Mouse (Mus musculus): Measurements from ENCODE around the gene Slamf8. TPM values are rescaled to one million over a fixed set of nuclear protein-coding genes. Genes with fewer than 3 reads are reported as not detected.

Gene Slamf8
- polyA plus RNA-seq, 1 experiment from 2014 or later = 20.1 TPM

- Histone ChIP-seq H3K27ac (no peak overlapping the region), H3K36me3 (ENCODE audit: inconsistent target) (no peaks in the 10 kb centered on the region), H3K4me3 (ENCODE audit: inconsistent target) (no peak overlapping the region), H3K79me2 (ENCODE audit: inconsistent target) (no peaks in the 10 kb centered on the region)
- WGBS (ENCODE audit: missing documents) = 82% methylated on average over 6 of the region's 6 CpGs
Measured at GRCm38 (mm10) chr1:172580116-172580515, 10.3 kb downstream of the Slamf8 start.

- 91% methylated on average over 4 of the region's 4 CpGs for WGBS (ENCODE audit: missing documents)
- Histone ChIP-seq H3K79me2 (ENCODE audit: inconsistent target) (no peaks in the 10 kb centered on the region), H3K36me3 (ENCODE audit: inconsistent target) (no peaks in the 10 kb centered on the region), H3K27ac (no peak overlapping the region), H3K4me3 (ENCODE audit: inconsistent target) (no peak overlapping the region)
Measured at GRCm38 (mm10) chr1:172567758-172568157, 22.6 kb downstream of the Slamf8 start.

- Histone ChIP-seq H3K36me3 (ENCODE audit: inconsistent target) (no peaks in the 10 kb centered on the region), H3K4me3 (ENCODE audit: inconsistent target) (no peak overlapping the region), H3K27ac (peak overlapping the region; percentile 46), H3K79me2 (ENCODE audit: inconsistent target) (no peaks in the 10 kb centered on the region)
- WGBS (ENCODE audit: missing documents) = 33% methylated on average over 3 of the region's 3 CpGs
Measured at GRCm38 (mm10) chr1:172566131-172566530, 24.2 kb downstream of the Slamf8 start.

- Histone ChIP-seq H3K27ac (no peak overlapping the region), H3K79me2 (ENCODE audit: inconsistent target) (no peaks in the 10 kb centered on the region), H3K36me3 (ENCODE audit: inconsistent target) (no peaks in the 10 kb centered on the region), H3K4me3 (ENCODE audit: inconsistent target) (peak overlapping the region; percentile 7; the same call in 1 of the 2 replicates)
- 20% methylated on average over 10 of the region's 10 CpGs for WGBS (ENCODE audit: missing documents)
Measured at GRCm38 (mm10) chr1:172563465-172563828, 26.9 kb downstream of the Slamf8 start.

- Histone ChIP-seq H3K4me3 (ENCODE audit: inconsistent target) (peak overlapping the region; percentile 20; the same call in 1 of the 2 replicates), H3K27ac (no peak overlapping the region), H3K79me2 (ENCODE audit: inconsistent target) (no peaks in the 10 kb centered on the region), H3K36me3 (ENCODE audit: inconsistent target) (no peaks in the 10 kb centered on the region)
- WGBS (ENCODE audit: missing documents) = 2% methylated on average over 64 of the region's 66 CpGs
Measured at GRCm38 (mm10) chr1:172562641-172563464, 27.5 kb downstream of the Slamf8 start.

GRCm38 (mm10) chr1:172555638-172556037 is 34.7 kb downstream of the Slamf8 start, which contains the start of gene Vsig8:
Gene Vsig8, plus strand, starts transcription at chr1:172555938.
- H3K36me3 ChIP-seq (ENCODE audit: inconsistent target) = no peaks in the 10 kb centered on the region
- 70% methylated on average over 9 of the region's 11 CpGs for WGBS (ENCODE audit: missing documents)

GRCm38 (mm10) chr1:172552623-172553022 is 37.7 kb downstream of the Slamf8 start:
- WGBS (ENCODE audit: missing documents) = 71% methylated on average over 1 of the region's 1 CpGs
- no peak overlapping the region for H3K4me3 ChIP-seq (ENCODE audit: inconsistent target)
- H3K79me2 ChIP-seq (ENCODE audit: inconsistent target) = no peaks in the 10 kb centered on the region; the same call in 1 of the 2 replicates

More at GRCm38 (mm10) chr1:172555638-172556037, 34.7 kb downstream of the Slamf8 start, which contains the start of gene Vsig8:
- Histone ChIP-seq H3K27ac (no peak within 1 kb of the TSS), H3K4me3 (ENCODE audit: inconsistent target) (no peak within 1 kb of the TSS), H3K79me2 (ENCODE audit: inconsistent target) (no peaks in the 10 kb centered on the region)

GRCm38 (mm10) chr1:172551009-172551408 is 39.4 kb downstream of the Slamf8 start:
- Histone ChIP-seq H3K4me3 (ENCODE audit: inconsistent target) (peak overlapping the region; percentile 82; the same call in 1 of the 2 replicates), H3K27ac (peak overlapping the region; percentile 60), H3K36me3 (ENCODE audit: inconsistent target) (no peaks in the 10 kb centered on the region), H3K79me2 (ENCODE audit: inconsistent target) (no peaks in the 10 kb centered on the region; the same call in 1 of the 2 replicates)
- WGBS (ENCODE audit: missing documents) = 27% methylated on average over 7 of the region's 7 CpGs

More at GRCm38 (mm10) chr1:172552623-172553022, 37.7 kb downstream of the Slamf8 start:
- H3K27ac ChIP-seq = no peak overlapping the region
- no peaks in the 10 kb centered on the region for H3K36me3 ChIP-seq (ENCODE audit: inconsistent target)

GRCm38 (mm10) chr1:172550551-172550951 is 39.8 kb downstream of the Slamf8 start:
- Histone ChIP-seq H3K79me2 (ENCODE audit: inconsistent target) (no peaks in the 10 kb centered on the region; the same call in 1 of the 2 replicates), H3K36me3 (ENCODE audit: inconsistent target) (no peaks in the 10 kb centered on the region), H3K27ac (peak overlapping the region; percentile 60), H3K4me3 (ENCODE audit: inconsistent target) (peak overlapping the region; percentile 82)
- WGBS (ENCODE audit: missing documents) = 0% methylated on average over 8 of the region's 8 CpGs

GRCm38 (mm10) chr1:172549717-172550116 is 40.7 kb downstream of the Slamf8 start:
- Histone ChIP-seq H3K79me2 (ENCODE audit: inconsistent target) (no peaks in the 10 kb centered on the region; the same call in 1 of the 2 replicates), H3K27ac (peak overlapping the region; percentile 60), H3K36me3 (ENCODE audit: inconsistent target) (no peaks in the 10 kb centered on the region), H3K4me3 (ENCODE audit: inconsistent target) (peak overlapping the region; percentile 82)
- WGBS (ENCODE audit: missing documents) = 6% methylated on average over 8 of the region's 8 CpGs

GRCm38 (mm10) chr1:172549314-172549713 is 41.1 kb downstream of the Slamf8 start:
- H3K36me3 ChIP-seq (ENCODE audit: inconsistent target) = no peaks in the 10 kb centered on the region
- peak overlapping the region; percentile 82 for H3K4me3 ChIP-seq (ENCODE audit: inconsistent target)
- WGBS (ENCODE audit: missing documents) = 33% methylated on average over 2 of the region's 2 CpGs
- no peak overlapping the region for H3K27ac ChIP-seq
- H3K79me2 ChIP-seq (ENCODE audit: inconsistent target) = no peaks in the 10 kb centered on the region; the same call in 1 of the 2 replicates

GRCm38 (mm10) chr1:172548501-172548900 is 41.9 kb downstream of the Slamf8 start:
- H3K36me3 ChIP-seq (ENCODE audit: inconsistent target) = no peaks in the 10 kb centered on the region
- whole genome bisulfite sequencing (ENCODE audit: missing documents) = 26% methylated on average over 7 of the region's 7 CpGs
- no peaks in the 10 kb centered on the region; the same call in 1 of the 2 replicates for H3K79me2 ChIP-seq (ENCODE audit: inconsistent target)
- H3K27ac ChIP-seq = no peak overlapping the region
- no peak overlapping the region for H3K4me3 ChIP-seq (ENCODE audit: inconsistent target)

GRCm38 (mm10) chr1:172546062-172546461 is 44.3 kb downstream of the Slamf8 start:
- Histone ChIP-seq H3K27ac (no peak overlapping the region), H3K79me2 (ENCODE audit: inconsistent target) (no peaks in the 10 kb centered on the region; the same call in 1 of the 2 replicates), H3K4me3 (ENCODE audit: inconsistent target) (no peak overlapping the region), H3K36me3 (ENCODE audit: inconsistent target) (no peaks in the 10 kb centered on the region)
- 81% methylated on average over 4 of the region's 4 CpGs for WGBS (ENCODE audit: missing documents)

GRCm38 (mm10) chr1:172540283-172540820 is 50.0 kb downstream of the Slamf8 start:
- WGBS (ENCODE audit: missing documents) = 89% methylated on average over 9 of the region's 11 CpGs
- Histone ChIP-seq H3K4me3 (ENCODE audit: inconsistent target) (no peak overlapping the region), H3K36me3 (ENCODE audit: inconsistent target) (no peaks in the 10 kb centered on the region), H3K79me2 (ENCODE audit: inconsistent target) (no peaks in the 10 kb centered on the region), H3K27ac (no peak overlapping the region)

- Histone ChIP-seq H3K79me2 (ENCODE audit: inconsistent target) (no peaks in the 10 kb centered on the region), H3K27ac (no peak overlapping the region), H3K36me3 (ENCODE audit: inconsistent target) (no peaks in the 10 kb centered on the region), H3K4me3 (ENCODE audit: inconsistent target) (no peak overlapping the region)
- WGBS (ENCODE audit: missing documents) = 75% methylated on average over 5 of the region's 6 CpGs
Measured at GRCm38 (mm10) chr1:172539827-172540226, 50.5 kb downstream of the Slamf8 start.

Data from macrophage (primary cell).